Mouse (Mus musculus) T-cell, adult 2 months (primary cell): ENCODE measurements at regions not wholly inside any gene's neighbourhood (a gene's known extent, or its start where the extent isn't known, plus 50 kb on each side); places are given as distances from the start of the nearest gene placed in this dataset.

Source experiments
- DNase-seq: peaks from one replicate; pipeline ENCODE4 v3.0.0; 2022; ENCODE audit warnings: low spot score

GRCm38 (mm10) chr16:76453457-76454200 lies 80.0 kb upstream of the Nrip1 start:
- DNase-seq, result no peak

GRCm38 (mm10) chr16:76448773-76449172 lies 75.1 kb upstream of the Nrip1 start:
- DNase-seq, result no peak

- no peak for DNase-seq
Measured at GRCm38 (mm10) chr16:76447033-76447432, 73.4 kb upstream of the Nrip1 start.

GRCm38 (mm10) chr16:76444668-76445067 lies 71.0 kb upstream of the Nrip1 start:
- no peak for DNase-seq

- DNase-seq, result no peak
Measured at GRCm38 (mm10) chr16:76442635-76443034, 69.0 kb upstream of the Nrip1 start.

GRCm38 (mm10) chr16:76441803-76442448 lies 68.3 kb upstream of the Nrip1 start:
- DNase-seq, result no peak

- DNase-seq, result no peak
Measured at GRCm38 (mm10) chr16:76438093-76438883, 64.7 kb upstream of the Nrip1 start.

GRCm38 (mm10) chr16:76436290-76436689 lies 62.7 kb upstream of the Nrip1 start:
- no peak for DNase-seq

GRCm38 (mm10) chr16:76433076-76433825 lies 59.6 kb upstream of the Nrip1 start:
- DNase-seq, result no peak

GRCm38 (mm10) chr16:76432304-76432703 lies 58.7 kb upstream of the Nrip1 start:
- DNase-seq, result no peak

- DNase-seq, result no peak
Measured at GRCm38 (mm10) chr16:76429156-76429555, 55.5 kb upstream of the Nrip1 start.

- DNase-seq, result no peak
Measured at GRCm38 (mm10) chr16:76423964-76424363, 50.3 kb upstream of the Nrip1 start.
